Mouse (Mus musculus) lung, postnatal 0 days (tissue): Measurements from ENCODE around the gene Zswim9.

Experiments
- CTCF ChIP-seq: IDR thresholded peaks from 2 replicates; pipeline ENCODE4 v1.5.1; 2016; ENCODE audit warnings: antibody characterized with exemption, mild to moderate bottlenecking
- EP300 ChIP-seq: IDR thresholded peaks from 2 replicates; pipeline ENCODE4 v1.6.1; 2016; ENCODE audit warnings: antibody characterized with exemption, mild to moderate bottlenecking, control low read depth

GRCm38 (mm10) chr7:13324316-13324715, 45.8 kb upstream of the Zswim9 start, which contains the start of gene Pla2g4c:
- TF ChIP-seq EP300 (no peak), CTCF (no peak)
